Mouse (Mus musculus): ENCODE measurements around the gene Map2. TPM values are rescaled to one million over a fixed set of nuclear protein-coding genes. Genes with fewer than 3 reads are reported as not detected.
A peak's percentile ranks its signal among the peaks of the same experiment; 100 is the strongest.

Map2 gene
- polyA plus RNA-seq, 1 experiment from 2014 or later: 298 TPM

DNA sequence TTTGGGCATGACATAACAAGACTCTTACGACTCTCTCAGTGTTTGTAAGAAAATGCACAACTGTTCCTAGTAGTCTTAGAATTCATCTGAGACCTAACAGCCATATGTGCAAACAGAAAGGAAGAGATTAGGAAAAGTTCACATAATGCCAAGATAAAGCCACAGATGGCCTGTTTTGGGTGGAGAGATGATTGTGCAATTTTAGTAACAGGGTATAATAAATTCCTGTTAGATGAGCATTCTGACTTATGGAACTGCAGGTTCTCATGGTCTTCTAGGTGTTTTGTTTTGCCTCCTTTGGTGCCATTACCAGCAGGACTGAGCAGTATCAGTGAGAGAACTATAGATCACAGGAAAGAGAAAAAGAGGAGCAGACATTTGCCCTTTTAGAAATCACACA, 164.1 kb downstream of the Map2 start:
- no peak overlapping the region for H3K4me2 ChIP-seq (ENCODE audit: low read length)
- peaks cover 11% of the 10 kb centered on the region; the same call in 1 of the 2 replicates for H3K4me1 ChIP-seq (ENCODE audit: control insufficient read depth, insufficient read depth, low read length)
- H3K27ac ChIP-seq (ENCODE audit: low read depth, low read length): no peak overlapping the region

GRCm38 (mm10) chr1:66348404-66349165, 173.5 kb downstream of the Map2 start:
- WGBS: 29% methylated on average over 8 of the region's 8 CpGs

More for the DNA sequence above, 164.1 kb downstream of the Map2 start:
- H3K4me3 ChIP-seq (ENCODE audit: low read depth, low read length): no peak overlapping the region
- H3K27me3 ChIP-seq (replicated peaks; ENCODE audit: control insufficient read depth, insufficient read depth, low read length): no peaks in the 10 kb centered on the region
- ATAC-seq: no peak
- no peak overlapping the region for H3K9ac ChIP-seq (ENCODE audit: low read length)
- H3K9me3 ChIP-seq (replicated peaks; ENCODE audit: control insufficient read depth, low read length): no peaks in the 10 kb centered on the region
- H3K36me3 ChIP-seq (ENCODE audit: control insufficient read depth, insufficient read depth, low read length): peaks cover 10% of the 10 kb centered on the region; the same call in 1 of the 2 replicates
- no peak for DNase-seq (ENCODE audit: low spot score)
- 72% methylated on average over 1 of the region's 1 CpGs for WGBS

GRCm38 (mm10) chr1:66349166-66349835, 174.2 kb downstream of the Map2 start:
- H3K4me1 ChIP-seq (ENCODE audit: control insufficient read depth, insufficient read depth, low read length): peaks cover 12% of the 10 kb centered on the region
- H3K27me3 ChIP-seq (replicated peaks; ENCODE audit: control insufficient read depth, insufficient read depth, low read length): no peaks in the 10 kb centered on the region
- peak; percentile 12 for DNase-seq (ENCODE audit: low spot score)
- H3K9ac ChIP-seq (ENCODE audit: low read length): no peak overlapping the region
- H3K36me3 ChIP-seq (ENCODE audit: control insufficient read depth, insufficient read depth, low read length): no peaks in the 10 kb centered on the region
- no peaks in the 10 kb centered on the region for H3K9me3 ChIP-seq (replicated peaks; ENCODE audit: control insufficient read depth, low read length)
- ATAC-seq: peak; percentile 18; the same call in 1 of the 2 replicates
- H3K27ac ChIP-seq (ENCODE audit: low read depth, low read length): no peak overlapping the region
- H3K4me3 ChIP-seq (ENCODE audit: low read depth, low read length): no peak overlapping the region
- H3K4me2 ChIP-seq (ENCODE audit: low read length): no peak overlapping the region
- 35% methylated on average over 3 of the region's 3 CpGs for WGBS

More at GRCm38 (mm10) chr1:66348404-66349165, 173.5 kb downstream of the Map2 start:
- Histone ChIP-seq H3K36me3 (ENCODE audit: control insufficient read depth, insufficient read depth, low read length) (no peaks in the 10 kb centered on the region), H3K9ac (ENCODE audit: low read length) (no peak overlapping the region), H3K27me3 (replicated peaks; ENCODE audit: control insufficient read depth, insufficient read depth, low read length) (no peaks in the 10 kb centered on the region), H3K4me1 (ENCODE audit: control insufficient read depth, insufficient read depth, low read length) (peaks cover 12% of the 10 kb centered on the region), H3K9me3 (replicated peaks; ENCODE audit: control insufficient read depth, low read length) (no peaks in the 10 kb centered on the region), H3K4me3 (ENCODE audit: low read depth, low read length) (no peak overlapping the region), H3K27ac (ENCODE audit: low read depth, low read length) (no peak overlapping the region; the same call in 1 of the 2 replicates), H3K4me2 (ENCODE audit: low read length) (no peak overlapping the region)
- peak; percentile 19 for DNase-seq (ENCODE audit: low spot score)
- no peak for ATAC-seq

- no peak overlapping the region for H3K4me3 ChIP-seq (ENCODE audit: low read depth, low read length)
- no peak for DNase-seq (ENCODE audit: low spot score)
- H3K36me3 ChIP-seq (ENCODE audit: control insufficient read depth, insufficient read depth, low read length): no peaks in the 10 kb centered on the region
- no peak overlapping the region for H3K9ac ChIP-seq (ENCODE audit: low read length)
- no peak for ATAC-seq
- no peaks in the 10 kb centered on the region for H3K9me3 ChIP-seq (replicated peaks; ENCODE audit: control insufficient read depth, low read length)
- H3K27me3 ChIP-seq (replicated peaks; ENCODE audit: control insufficient read depth, insufficient read depth, low read length): no peaks in the 10 kb centered on the region
- no peak overlapping the region for H3K27ac ChIP-seq (ENCODE audit: low read depth, low read length)
- no peak overlapping the region for H3K4me2 ChIP-seq (ENCODE audit: low read length)
- H3K4me1 ChIP-seq (ENCODE audit: control insufficient read depth, insufficient read depth, low read length): peaks cover 12% of the 10 kb centered on the region
Observed at GRCm38 (mm10) chr1:66351366-66351765, 176.3 kb downstream of the Map2 start.

DNA sequence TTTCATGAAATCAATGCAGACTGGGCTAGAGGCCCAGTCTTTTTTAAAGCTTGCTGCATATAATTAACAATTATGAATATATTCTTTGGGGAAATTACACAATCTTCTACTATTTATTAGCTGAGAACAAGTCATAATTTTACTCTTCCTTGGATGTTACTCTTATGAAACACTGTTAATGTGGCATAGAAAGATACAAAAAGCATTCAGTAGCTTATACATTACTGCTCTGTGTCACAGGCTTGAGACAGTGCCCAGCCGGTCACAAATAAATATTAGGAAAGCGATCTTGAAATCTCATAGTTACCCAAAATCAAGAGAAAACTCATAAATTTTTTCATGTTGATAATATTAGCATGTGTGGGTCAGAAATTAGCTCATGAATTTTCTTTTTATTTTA, 186.7 kb downstream of the Map2 start:
- Histone ChIP-seq H3K36me3 (ENCODE audit: control insufficient read depth, insufficient read depth, low read length) (peaks cover 28% of the 10 kb centered on the region), H3K9ac (ENCODE audit: low read length) (no peak overlapping the region), H3K9me3 (replicated peaks; ENCODE audit: control insufficient read depth, low read length) (no peaks in the 10 kb centered on the region), H3K4me1 (ENCODE audit: control insufficient read depth, insufficient read depth, low read length) (peaks cover 3% of the 10 kb centered on the region; the same call in 1 of the 2 replicates), H3K27ac (ENCODE audit: low read depth, low read length) (no peak overlapping the region), H3K4me2 (ENCODE audit: low read length) (no peak overlapping the region), H3K27me3 (replicated peaks; ENCODE audit: control insufficient read depth, insufficient read depth, low read length) (no peaks in the 10 kb centered on the region), H3K4me3 (ENCODE audit: low read depth, low read length) (no peak overlapping the region)
- WGBS: 94% methylated on average over 2 of the region's 2 CpGs
- ATAC-seq: no peak
- DNase-seq (ENCODE audit: low spot score): no peak

DNA sequence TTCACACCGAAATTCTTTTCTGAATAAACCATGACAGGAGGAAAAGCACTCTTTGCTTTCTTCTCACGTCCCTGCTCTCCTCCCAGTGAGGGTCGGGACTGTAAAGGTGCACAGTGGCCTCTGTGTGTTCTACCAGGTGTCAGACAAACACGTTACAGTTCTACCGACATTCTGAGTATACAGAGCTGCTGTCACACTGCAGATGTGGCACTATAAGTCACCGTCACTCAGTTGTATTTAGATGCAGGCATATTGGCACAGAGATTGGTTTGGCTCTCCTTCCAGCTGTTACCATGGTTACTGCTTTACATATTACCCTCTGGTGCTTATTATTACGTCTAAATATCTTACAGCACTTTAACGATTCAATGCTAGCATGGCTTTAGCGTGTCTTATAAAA, 188.2 kb downstream of the Map2 start:
- peak overlapping the region; percentile 48 for H3K27ac ChIP-seq (ENCODE audit: low read depth, low read length)
- DNase-seq (ENCODE audit: low spot score): peak; percentile 71

GRCm38 (mm10) chr1:66364386-66364785, 189.3 kb downstream of the Map2 start:
- Histone ChIP-seq H3K27me3 (replicated peaks; ENCODE audit: control insufficient read depth, insufficient read depth, low read length) (no peaks in the 10 kb centered on the region), H3K4me1 (ENCODE audit: control insufficient read depth, insufficient read depth, low read length) (peaks cover 3% of the 10 kb centered on the region; the same call in 1 of the 2 replicates), H3K27ac (ENCODE audit: low read depth, low read length) (no peak overlapping the region), H3K4me2 (ENCODE audit: low read length) (no peak overlapping the region), H3K36me3 (ENCODE audit: control insufficient read depth, insufficient read depth, low read length) (peaks cover 39% of the 10 kb centered on the region), H3K9me3 (replicated peaks; ENCODE audit: control insufficient read depth, low read length) (no peaks in the 10 kb centered on the region), H3K4me3 (ENCODE audit: low read depth, low read length) (no peak overlapping the region), H3K9ac (ENCODE audit: low read length) (no peak overlapping the region)
- WGBS: 99% methylated on average over 2 of the region's 2 CpGs
- DNase-seq (ENCODE audit: low spot score) (no peak), ATAC-seq (no peak)

More for the DNA sequence above, 188.2 kb downstream of the Map2 start:
- H3K36me3 ChIP-seq (ENCODE audit: control insufficient read depth, insufficient read depth, low read length): peaks cover 38% of the 10 kb centered on the region
- H3K4me2 ChIP-seq (ENCODE audit: low read length): no peak overlapping the region
- no peaks in the 10 kb centered on the region for H3K9me3 ChIP-seq (replicated peaks; ENCODE audit: control insufficient read depth, low read length)
- H3K4me1 ChIP-seq (ENCODE audit: control insufficient read depth, insufficient read depth, low read length): peaks cover 3% of the 10 kb centered on the region; the same call in 1 of the 2 replicates
- WGBS: 53% methylated on average over 9 of the region's 9 CpGs
- peak; percentile 75 for ATAC-seq
- H3K27me3 ChIP-seq (replicated peaks; ENCODE audit: control insufficient read depth, insufficient read depth, low read length): no peaks in the 10 kb centered on the region
- no peak overlapping the region for H3K4me3 ChIP-seq (ENCODE audit: low read depth, low read length)
- H3K9ac ChIP-seq (ENCODE audit: low read length): no peak overlapping the region

DNA sequence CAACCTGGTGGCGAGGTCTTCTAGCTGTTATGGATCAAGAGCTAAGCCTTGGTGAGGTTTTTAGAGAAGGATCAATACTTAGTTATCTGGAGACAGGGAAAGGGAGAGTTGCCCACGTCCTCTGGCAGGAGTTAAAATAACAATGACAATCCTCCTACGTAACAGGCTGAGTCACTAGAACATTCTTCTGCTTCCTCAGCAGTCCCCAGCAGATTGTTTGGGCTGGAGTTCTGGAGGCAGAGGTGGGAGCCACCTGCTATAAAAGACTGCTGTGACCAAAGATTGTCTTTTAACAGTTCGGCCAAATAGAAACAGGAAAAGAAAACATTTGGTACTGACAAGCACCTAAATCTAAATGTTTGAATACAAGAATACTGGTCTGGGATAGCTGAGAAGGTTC, 190.5 kb downstream of the Map2 start:
- DNase-seq (ENCODE audit: low spot score) (no peak), ATAC-seq (no peak)
- H3K27me3 ChIP-seq (replicated peaks; ENCODE audit: control insufficient read depth, insufficient read depth, low read length): no peaks in the 10 kb centered on the region
- no peak overlapping the region for H3K4me2 ChIP-seq (ENCODE audit: low read length)
- H3K9ac ChIP-seq (ENCODE audit: low read length): no peak overlapping the region
- H3K27ac ChIP-seq (ENCODE audit: low read depth, low read length): no peak overlapping the region
- H3K36me3 ChIP-seq (ENCODE audit: control insufficient read depth, insufficient read depth, low read length): peaks cover 46% of the 10 kb centered on the region
- no peak overlapping the region for H3K4me3 ChIP-seq (ENCODE audit: low read depth, low read length)
- WGBS: 86% methylated on average over 4 of the region's 4 CpGs
- H3K4me1 ChIP-seq (ENCODE audit: control insufficient read depth, insufficient read depth, low read length): peaks cover 3% of the 10 kb centered on the region; the same call in 1 of the 2 replicates
- no peaks in the 10 kb centered on the region for H3K9me3 ChIP-seq (replicated peaks; ENCODE audit: control insufficient read depth, low read length)

DNA sequence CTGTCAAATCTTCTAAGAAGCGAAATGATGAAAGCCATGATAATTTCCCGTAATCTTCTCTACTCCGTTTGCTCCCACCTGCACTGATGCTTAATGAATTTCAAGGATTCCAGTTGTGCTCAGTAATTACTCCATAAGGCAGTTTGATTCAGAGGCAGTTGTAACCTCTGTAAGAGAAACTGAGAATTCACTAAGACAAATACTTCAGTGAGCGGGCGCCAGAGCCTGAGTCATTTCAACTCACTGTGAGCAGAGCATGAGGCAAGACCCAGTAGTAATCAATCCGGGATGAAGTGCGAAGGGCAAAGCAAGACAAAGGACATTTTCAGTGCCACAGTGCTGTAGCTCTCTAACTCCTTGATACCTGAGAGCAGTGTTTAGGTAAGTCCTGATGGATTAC, 194.4 kb downstream of the Map2 start:
- H3K36me3 ChIP-seq (ENCODE audit: control insufficient read depth, insufficient read depth, low read length): peaks cover 39% of the 10 kb centered on the region
- H3K27me3 ChIP-seq (replicated peaks; ENCODE audit: control insufficient read depth, insufficient read depth, low read length): no peaks in the 10 kb centered on the region
- WGBS: 84% methylated on average over 7 of the region's 7 CpGs
- H3K9me3 ChIP-seq (replicated peaks; ENCODE audit: control insufficient read depth, low read length): no peaks in the 10 kb centered on the region
- DNase-seq (ENCODE audit: low spot score) (no peak), ATAC-seq (no peak)
- no peaks in the 10 kb centered on the region; the same call in 1 of the 2 replicates for H3K4me1 ChIP-seq (ENCODE audit: control insufficient read depth, insufficient read depth, low read length)
- H3K9ac ChIP-seq (ENCODE audit: low read length): no peak overlapping the region
- H3K4me3 ChIP-seq (ENCODE audit: low read depth, low read length): no peak overlapping the region
- no peak overlapping the region for H3K27ac ChIP-seq (ENCODE audit: low read depth, low read length)
- H3K4me2 ChIP-seq (ENCODE audit: low read length): no peak overlapping the region

Data from forebrain, embryonic 14.5 days (tissue).